Mouse (Mus musculus) midbrain, embryonic 16.5 days (tissue): ENCODE measurements around the gene Krt28. TPM values are rescaled to one million over a fixed set of nuclear protein-coding genes. Genes with fewer than 3 reads are reported as not detected.

Experiments used
- polyA plus RNA-seq: library from polyadenylated mRNA; unstranded; fragments of >200 nt; fragmentation: Nextera tagmentation; extraction: Ambion mirVana; gene quantifications from 2 replicates; pipeline ENCODE4 v1.2.1, GENCODE M21; 2015

The Krt28 gene
- polyA plus RNA-seq, 1 experiment from 2014 or later: 0.29 TPM

Other genes with a start within 250 kb of the Krt28 start
- 0.15 TPM in 1 of 2 replicates, not detected in the other for gene Ccr7, start 219.8 kb downstream of the Krt28 start, polyA plus RNA-seq
- gene Smarce1, start 143.9 kb downstream of the Krt28 start, polyA plus RNA-seq: 270 and 326 TPM in 2 replicates
- 8.2 and 11.3 TPM in 2 replicates for gene Krt222, start 130.8 kb downstream of the Krt28 start, polyA plus RNA-seq
- not detected in 2 replicates for gene Krt24, start 89.6 kb downstream of the Krt28 start, polyA plus RNA-seq
- 0.14 and 0.29 TPM in 2 replicates for gene Krt25, start 52.0 kb downstream of the Krt28 start, polyA plus RNA-seq
- gene Krt26, start 36.9 kb downstream of the Krt28 start, polyA plus RNA-seq: 0.19 TPM in 2 replicates
- gene Krt27, start 23.8 kb downstream of the Krt28 start, polyA plus RNA-seq: not detected in 2 replicates
- gene Krt10, start 14.5 kb upstream of the Krt28 start, polyA plus RNA-seq: 28.9 and 29.8 TPM in 2 replicates
- 0.14 TPM in 1 of 2 replicates, not detected in the other for gene Krt12, start 47.4 kb upstream of the Krt28 start, polyA plus RNA-seq
- gene Krt20, start 63.2 kb upstream of the Krt28 start, polyA plus RNA-seq: 0.21 and 0.34 TPM in 2 replicates
- 0.11 TPM in 1 of 2 replicates, not detected in the other for gene Krt23, start 118.2 kb upstream of the Krt28 start, polyA plus RNA-seq
- gene Krt39, start 146.4 kb upstream of the Krt28 start, polyA plus RNA-seq: not detected in 2 replicates
- gene Krt40, start 168.3 kb upstream of the Krt28 start, polyA plus RNA-seq: not detected in 2 replicates
- not detected in 2 replicates for gene Krtap3-3, start 176.0 kb upstream of the Krt28 start, polyA plus RNA-seq
- not detected in 2 replicates for gene Krtap3-2, start 181.9 kb upstream of the Krt28 start, polyA plus RNA-seq
- not detected in 2 replicates for gene Gm11939, start 184.6 kb upstream of the Krt28 start, polyA plus RNA-seq
- gene Krtap3-1, start 191.7 kb upstream of the Krt28 start, polyA plus RNA-seq: not detected in 2 replicates
- gene Krtap1-5, start 206.1 kb upstream of the Krt28 start, polyA plus RNA-seq: not detected in 2 replicates
- not detected in 2 replicates for gene Krtap1-4, start 208.8 kb upstream of the Krt28 start, polyA plus RNA-seq
- not detected in 2 replicates for gene Krtap1-3, start 216.4 kb upstream of the Krt28 start, polyA plus RNA-seq
- gene Krtap9-3, start 223.2 kb upstream of the Krt28 start, polyA plus RNA-seq: not detected in 2 replicates
- gene Gm11938, start 228.4 kb upstream of the Krt28 start, polyA plus RNA-seq: not detected in 2 replicates
- not detected in 2 replicates for gene Gm11937, start 235.3 kb upstream of the Krt28 start, polyA plus RNA-seq
- gene Krtap2-4, start 239.9 kb upstream of the Krt28 start, polyA plus RNA-seq: not detected in 2 replicates
- gene Gm11562, start 245.5 kb upstream of the Krt28 start, polyA plus RNA-seq: not detected in 2 replicates